Mouse (Mus musculus) thymus, postnatal 4 days (tissue): ENCODE measurements at regions not wholly inside any gene's neighbourhood (a gene's known extent, or its start where the extent isn't known, plus 50 kb on each side); places are given as distances from the start of the nearest gene placed in this dataset.
"Not testable (repeated sequence)": the region's sequence is repeated elsewhere in the genome, so short reads cannot be mapped to it uniquely, and the experiment has no call there.

Source experiments
- DNase-seq: peaks from one replicate; pipeline ENCODE4 v3.0.0; 2021

DNA sequence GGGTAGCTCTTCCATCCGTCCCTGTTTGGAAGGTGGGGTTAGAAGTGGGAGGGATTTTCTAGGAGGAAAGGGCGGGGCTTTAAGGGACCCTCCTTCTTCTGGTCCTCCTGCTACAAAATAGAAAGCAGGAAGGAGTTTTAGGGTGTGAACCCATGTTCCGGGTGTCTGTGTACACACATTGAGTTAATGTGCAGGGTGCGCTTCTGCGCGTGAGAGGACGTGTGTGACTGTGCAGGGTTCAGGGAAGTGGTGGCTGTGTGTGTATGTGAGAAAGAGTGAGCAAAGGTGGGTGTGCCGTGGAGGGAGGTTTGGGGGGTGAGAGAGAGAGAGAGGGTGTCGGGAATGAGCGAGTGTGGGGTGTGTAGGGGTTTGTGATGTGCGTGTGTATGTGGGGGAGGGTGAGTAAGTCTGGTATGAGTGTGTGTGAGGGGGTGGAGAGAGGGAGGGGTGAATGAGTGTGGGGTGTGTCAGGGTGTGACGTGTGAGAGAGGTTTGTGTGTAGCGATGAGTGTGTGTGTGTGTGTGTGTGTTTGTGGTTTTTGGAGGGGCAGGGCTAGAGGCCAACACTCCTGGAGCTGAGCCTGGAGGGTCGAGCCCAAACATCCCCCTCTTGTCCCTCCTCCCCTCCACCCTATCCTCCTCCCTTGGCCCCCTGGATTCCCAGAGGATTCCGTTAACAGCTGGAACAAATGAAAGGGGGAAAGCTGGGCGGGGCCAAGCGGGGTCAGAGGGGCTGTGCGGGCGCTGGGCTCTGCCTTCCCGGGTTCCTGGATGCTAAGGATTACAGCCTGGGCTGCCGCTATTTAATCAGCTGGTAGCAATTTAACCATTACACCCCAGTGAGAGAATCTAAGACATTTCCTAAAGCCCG is 95.3 kb upstream of the Med13l start:
- DNase-seq, result peak; percentile 58

DNA sequence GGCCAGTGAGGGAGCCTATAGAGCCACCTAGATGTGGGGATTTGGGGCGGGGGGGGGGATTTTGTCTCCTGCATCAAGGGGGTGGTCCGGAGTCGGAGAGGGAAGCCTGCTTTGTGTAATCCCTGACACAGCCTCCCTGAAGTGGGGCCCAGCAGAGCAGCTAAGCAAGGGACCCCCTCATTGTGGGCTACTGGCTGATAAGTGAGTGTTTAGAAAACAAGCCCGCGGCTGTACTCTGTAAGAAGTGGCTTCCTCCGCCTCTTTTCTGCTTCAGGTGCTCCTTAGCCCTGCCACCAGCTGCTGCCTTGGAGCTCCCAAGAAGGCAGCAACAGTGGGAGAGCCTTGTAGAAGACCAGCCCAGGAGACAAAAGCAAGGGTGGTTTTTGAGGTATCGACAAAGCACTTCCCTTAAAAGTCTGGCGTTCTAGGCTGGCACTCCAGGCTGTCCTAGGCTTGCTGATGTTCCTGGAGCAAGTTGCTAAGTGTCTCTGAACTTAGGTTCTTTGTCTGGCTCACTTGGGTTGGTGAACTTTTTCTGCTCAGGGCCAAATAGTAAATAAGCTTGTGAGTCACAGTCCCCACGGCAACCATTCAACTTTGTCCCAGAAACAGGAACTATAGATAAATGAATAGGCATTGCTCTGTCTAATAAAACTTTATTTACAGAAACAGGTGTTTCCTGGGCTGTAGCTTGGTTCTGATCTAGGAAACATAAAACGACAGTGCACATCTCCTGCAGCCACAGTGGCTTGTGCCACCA is 94.3 kb upstream of the Med13l start:
- peak; percentile 57 for DNase-seq

DNA sequence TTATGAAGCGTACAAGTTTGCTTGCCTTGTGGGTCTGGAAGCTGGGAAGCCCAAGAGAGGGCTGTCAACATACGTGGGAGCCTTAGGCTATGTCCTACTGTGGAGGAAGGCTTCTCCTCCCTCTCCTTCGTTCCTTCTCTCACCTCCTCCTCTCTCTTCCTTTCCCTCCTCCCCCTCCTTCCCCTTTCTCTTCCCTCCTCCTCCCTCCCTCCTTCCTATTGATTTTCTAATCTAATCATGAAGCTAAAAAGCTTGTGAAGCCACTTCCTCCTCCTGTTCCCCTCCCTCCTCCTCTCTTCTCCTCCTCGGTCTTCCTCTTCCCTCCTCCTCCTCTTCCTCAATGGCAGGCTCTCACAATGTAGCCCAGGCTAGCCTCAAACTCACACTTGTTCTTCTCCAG is 91.7 kb upstream of the Med13l start:
- DNase-seq, result no peak

DNA sequence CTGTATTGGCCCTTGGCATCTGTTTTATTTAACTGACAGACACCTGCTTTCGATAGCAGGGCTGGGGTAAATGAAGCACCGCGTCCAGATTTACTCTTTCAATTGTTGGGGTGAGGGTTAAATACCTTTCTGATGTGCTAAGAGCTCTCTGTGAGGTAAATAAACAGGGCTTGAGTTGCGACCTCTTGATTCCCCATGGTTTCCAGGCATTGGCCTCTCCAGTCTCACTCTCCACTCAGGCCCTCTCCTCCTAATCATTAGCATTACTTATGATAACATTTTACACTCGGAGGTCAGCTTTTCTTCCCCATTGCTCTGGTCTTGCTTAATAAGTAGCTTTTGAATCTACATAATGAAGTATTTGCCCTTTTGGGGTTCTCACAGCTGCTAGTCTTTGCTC is 88.9 kb upstream of the Med13l start:
- no peak for DNase-seq

DNA sequence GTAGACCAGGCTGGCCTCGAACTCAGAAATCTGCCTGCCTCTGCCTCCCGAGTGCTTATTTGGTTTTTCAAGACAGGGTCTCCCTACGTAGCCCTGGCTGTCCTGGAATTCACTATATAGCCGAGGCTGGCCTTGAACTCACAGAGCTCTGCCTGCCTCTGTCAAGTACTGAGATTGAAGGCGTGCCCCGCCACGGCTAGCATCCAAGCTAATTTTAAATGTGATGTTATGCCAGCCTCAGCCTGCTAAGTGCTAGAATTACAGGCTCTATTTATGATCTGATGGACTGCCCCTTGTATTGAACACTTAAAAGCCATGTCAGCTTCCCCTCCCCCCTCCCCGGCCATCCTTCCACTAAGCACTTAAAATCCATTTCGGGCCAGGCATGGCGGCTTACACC is 88.2 kb upstream of the Med13l start:
- DNase-seq, result no peak

DNA sequence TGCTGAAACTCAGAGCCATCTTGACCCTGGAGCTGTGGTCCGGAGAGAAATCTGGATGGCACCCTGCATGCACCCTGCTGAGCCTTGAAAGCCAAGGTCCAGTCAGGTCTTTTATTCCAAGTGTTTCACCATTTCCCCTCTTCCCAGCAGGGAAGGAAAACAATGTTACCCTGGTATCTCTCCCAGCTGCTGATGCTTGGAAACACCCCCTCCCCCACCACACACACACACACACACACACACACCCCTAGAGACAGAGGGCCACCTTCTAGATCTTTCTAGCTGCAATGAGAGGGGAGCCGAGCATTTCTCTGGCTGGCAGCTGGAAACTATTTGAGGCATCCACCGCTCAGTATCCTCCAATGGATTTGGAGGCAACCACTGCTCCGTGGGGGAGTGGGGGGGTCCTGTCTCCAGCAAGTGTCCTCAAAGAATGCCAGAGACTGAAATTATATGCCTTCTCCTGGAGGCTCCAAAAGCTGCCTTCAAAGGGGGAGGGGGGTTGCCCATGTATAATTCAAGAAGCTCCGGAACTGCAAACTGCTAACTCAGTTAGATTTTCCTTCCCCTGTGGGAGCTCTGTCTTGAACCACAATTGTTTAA is 87.2 kb upstream of the Med13l start:
- DNase-seq, result no peak

DNA sequence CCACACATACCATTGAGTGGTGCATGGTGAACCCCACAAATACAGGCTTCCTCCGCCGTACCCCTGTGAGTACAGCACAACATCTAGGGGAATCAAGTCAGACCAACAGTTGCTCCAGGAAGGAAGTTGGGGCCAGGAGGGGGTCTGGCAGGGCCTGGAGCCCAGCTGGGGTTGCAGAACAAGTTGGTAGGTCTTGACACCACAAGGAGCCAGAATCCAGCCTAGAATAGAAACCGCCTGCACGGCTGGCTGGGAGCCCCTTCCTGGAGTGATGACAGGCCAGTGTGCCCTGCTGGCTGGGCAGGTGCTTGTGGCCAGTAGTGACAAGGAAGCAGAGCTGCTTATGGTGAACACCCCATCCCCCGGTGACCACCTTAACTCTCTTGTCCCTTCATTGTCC is 83.9 kb upstream of the Med13l start:
- peak; percentile 64 for DNase-seq

GRCm38 (mm10) chr5:118477131-118478119 is 83.1 kb upstream of the Med13l start:
- DNase-seq, result peak; percentile 77

GRCm38 (mm10) chr5:118478120-118478768 is 82.2 kb upstream of the Med13l start:
- DNase-seq, result peak; percentile 83

DNA sequence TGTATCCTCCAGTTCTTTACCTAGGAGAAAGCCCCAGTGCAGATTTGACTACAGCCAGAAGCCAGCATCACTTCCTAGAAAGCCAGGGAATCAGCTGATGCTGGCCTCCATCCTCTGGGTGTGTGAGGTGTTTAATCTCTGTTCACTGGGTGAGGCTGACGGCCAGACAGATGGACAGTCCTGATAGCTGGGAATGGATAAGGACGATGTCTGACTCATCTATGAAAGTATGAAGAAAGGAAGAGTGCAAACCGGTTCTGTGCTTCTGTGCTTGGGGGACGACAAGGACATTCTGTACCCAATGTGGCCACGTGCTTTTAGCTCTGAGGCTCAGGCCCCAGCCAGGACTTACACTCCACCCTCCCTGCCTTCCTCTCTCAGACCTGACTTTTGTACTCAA is 80.5 kb upstream of the Med13l start:
- DNase-seq, result no peak

- DNase-seq, result peak; percentile 45
Observed at GRCm38 (mm10) chr5:118480965-118481793, 79.3 kb upstream of the Med13l start.

- no peak for DNase-seq
Observed at GRCm38 (mm10) chr5:118481794-118482049, 78.8 kb upstream of the Med13l start.

DNA sequence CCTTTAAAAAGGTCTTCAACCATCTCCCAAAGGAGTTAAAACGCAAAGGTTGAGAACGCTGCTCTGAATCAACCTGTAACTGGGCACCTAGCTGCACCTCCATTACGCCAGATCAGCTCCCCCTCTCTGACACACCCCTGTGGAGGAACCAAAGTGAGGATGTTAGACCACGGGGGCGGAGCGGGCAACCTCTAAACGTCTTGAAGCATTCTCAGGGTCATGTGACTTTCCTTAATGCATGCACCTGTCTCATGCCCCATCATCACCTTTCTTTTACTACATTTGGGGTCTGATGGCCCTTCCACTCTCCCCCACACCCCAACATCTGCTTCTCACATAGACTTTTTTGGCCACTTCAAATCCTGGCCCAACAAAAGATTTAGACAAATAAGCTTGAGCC is 77.9 kb upstream of the Med13l start:
- DNase-seq, result peak; percentile 62

DNA sequence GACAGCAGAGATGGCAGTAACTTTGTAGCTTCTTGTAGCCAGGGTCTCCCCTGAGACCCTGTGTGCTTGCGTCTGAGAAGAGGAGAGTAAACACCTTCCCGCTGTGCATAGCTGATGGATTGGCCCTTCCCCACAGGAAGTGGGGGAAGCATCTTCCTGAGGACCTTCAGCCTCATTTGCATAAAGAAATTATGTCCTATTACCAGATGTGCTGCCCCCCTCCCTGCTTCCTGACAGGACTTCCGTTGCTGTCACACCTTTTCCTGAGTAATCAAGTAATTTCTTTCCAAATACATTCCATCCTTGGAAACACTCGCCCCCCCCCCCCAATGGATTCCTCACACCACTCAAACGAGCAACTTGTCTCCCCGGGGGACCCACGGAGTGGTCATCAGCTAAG is 77.5 kb upstream of the Med13l start:
- DNase-seq, result no peak

- DNase-seq, result peak; percentile 31
Observed at GRCm38 (mm10) chr5:118483532-118483931, 76.9 kb upstream of the Med13l start.

GRCm38 (mm10) chr5:118485191-118485590 is 75.3 kb upstream of the Med13l start:
- DNase-seq, result no peak

DNA sequence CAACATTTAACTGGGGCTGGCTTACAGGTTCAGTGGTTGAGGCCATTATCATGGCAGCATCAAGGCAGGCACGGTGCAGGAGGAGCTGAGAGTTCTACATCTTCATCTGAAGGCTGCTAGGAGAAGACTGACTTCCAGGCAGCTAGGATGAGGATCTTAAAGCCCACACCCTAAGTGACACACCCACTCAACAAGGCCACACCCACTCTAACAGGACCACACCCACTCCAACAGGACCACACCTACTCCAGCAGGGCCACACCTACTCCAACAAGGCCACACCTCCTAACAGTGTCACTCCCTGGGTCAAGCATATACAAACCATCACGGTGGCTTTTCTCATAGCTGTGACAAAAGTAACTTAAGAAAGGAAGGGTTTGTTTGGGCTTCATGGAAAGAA is 68.0 kb upstream of the Med13l start:
- not testable (repeated sequence) for DNase-seq

GRCm38 (mm10) chr5:118494649-118495477 is 65.6 kb upstream of the Med13l start:
- no peak for DNase-seq

DNA sequence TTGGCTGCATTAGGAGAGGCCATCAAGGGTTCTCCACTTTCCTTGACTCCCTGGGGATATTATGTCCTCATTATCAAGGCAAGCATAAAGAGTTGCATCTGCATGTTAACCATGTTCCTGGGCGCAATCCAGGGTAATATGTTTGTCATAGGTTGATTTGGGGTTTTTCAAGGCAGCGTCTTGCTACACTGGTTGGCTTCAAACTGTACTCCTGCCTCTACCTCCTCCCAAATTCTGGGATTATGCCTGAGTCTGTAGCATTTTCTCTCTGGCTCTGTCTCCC is 65.1 kb upstream of the Med13l start:
- no peak for DNase-seq

GRCm38 (mm10) chr5:118501624-118502023 is 58.9 kb upstream of the Med13l start:
- no peak for DNase-seq

DNA sequence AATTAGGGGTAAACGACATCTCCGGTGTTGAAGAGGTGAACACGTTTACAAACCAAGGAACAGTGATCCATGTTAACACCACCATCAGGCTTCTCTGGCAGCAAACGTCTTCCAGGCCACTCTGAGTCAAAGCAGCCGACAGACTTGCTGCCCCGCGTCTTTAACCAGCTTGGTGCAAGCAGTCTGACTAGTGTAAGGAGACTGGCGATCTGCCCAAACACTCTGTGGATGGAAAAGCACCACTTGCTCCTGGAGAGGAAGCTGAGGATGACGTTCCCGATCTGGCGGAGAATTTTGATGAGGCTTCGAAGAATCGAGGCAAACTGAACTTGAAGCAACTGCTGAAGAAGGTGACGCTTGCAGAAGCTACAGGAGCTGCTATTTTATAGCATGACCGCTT is 57.5 kb upstream of the Med13l start:
- no peak for DNase-seq
